In the genomic region with DNA sequence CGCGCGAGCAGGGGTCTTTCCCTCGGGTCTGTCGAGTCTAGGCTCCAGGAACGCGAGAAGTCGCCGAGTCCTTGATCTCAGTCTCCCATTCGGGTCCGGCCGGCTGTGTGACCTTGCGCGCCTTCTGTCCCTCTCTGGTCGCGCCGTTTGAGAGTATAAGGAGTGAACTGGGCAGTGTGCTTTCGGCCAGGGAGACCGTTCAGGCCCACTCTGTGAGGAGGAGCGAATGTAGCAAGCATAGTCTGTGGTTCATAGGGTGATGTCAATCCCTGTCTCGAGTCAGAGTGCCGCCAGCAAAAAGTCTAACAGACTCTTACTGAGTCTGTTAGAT, we compare ENCODE assay signal across 9 mouse cellular contexts. TPM values are rescaled to one million over a fixed set of nuclear protein-coding genes. Genes with fewer than 3 reads are reported as not detected.
A peak's percentile ranks its signal among the peaks of the same experiment; 100 is the strongest.
DNase-seq lines count a peak whose midpoint lies in the region; ATAC-seq and TF ChIP-seq lines count a peak whose summit lies in the region.
"Had no signal": no experiment of that assay in that cellular context is flagged by ENCODE, and none has a peak within 500 bp of the region (broad histone marks: within the 10 kb centered on the region; RNA-seq: fewer than 3 reads in every experiment).

No protein-coding gene starts in this region.

- H3K4me2 ChIP-seq in hindbrain, embryonic 13.5 days: peak overlapping the region; percentile 84
- H3K4me2 ChIP-seq in midbrain, embryonic 12.5 days (replicated peaks): peak overlapping the region; percentile 69

- H3K36me3 ChIP-seq in kidney, adult 2 months (ENCODE audit: control insufficient read depth, insufficient read depth, low read length): no peaks in the 10 kb centered on the region
- H3K36me3 ChIP-seq in hindbrain, embryonic 13.5 days: peaks cover 20% of the 10 kb centered on the region
- peaks cover 18% of the 10 kb centered on the region for H3K36me3 ChIP-seq in midbrain, embryonic 12.5 days

- WGBS in kidney, adult 2 months: under 1% methylated on average over 22 of the region's 22 CpGs
- WGBS in hindbrain, embryonic 13.5 days: under 1% methylated on average over 22 of the region's 22 CpGs
- 1% methylated on average over 22 of the region's 22 CpGs for WGBS in midbrain, embryonic 12.5 days

- TF ChIP-seq POLR2A in kidney, adult 2 months (IDR thresholded peaks at IDR 0.05; ENCODE audit: low read depth, low read length): no peak

- H3K4me3 ChIP-seq in kidney, adult 2 months (ENCODE audit: insufficient read depth, low read depth, low read length): peak overlapping the region; percentile 82
- H3K4me3 ChIP-seq in brown adipose tissue, adult 24 weeks (ENCODE audit: insufficient read depth, low read depth, low read length): peak overlapping the region; percentile 69
- H3K4me3 ChIP-seq in hindbrain, embryonic 13.5 days: peak overlapping the region; percentile 79
- peak overlapping the region; percentile 89 for H3K4me3 ChIP-seq in midbrain, embryonic 12.5 days

- DNase-seq in kidney, adult 2 months: no peak
- DNase-seq in kidney, postnatal 36 days: no peak
- no peak for DNase-seq in embryo, embryonic 11 days
- no peak for DNase-seq in gastrocnemius, postnatal 4 days (ENCODE audit: low spot score in 2 of 2)
- DNase-seq in left cerebral cortex, adult 11 months (ENCODE audit: low spot score): no peak

- H3K4me1 ChIP-seq in kidney, adult 2 months (ENCODE audit: control insufficient read depth, insufficient read depth, low read length): peaks cover 17% of the 10 kb centered on the region; the same call in 1 of the 2 replicates
- peaks cover 2% of the 10 kb centered on the region; the same call in 1 of the 2 replicates for H3K4me1 ChIP-seq in brown adipose tissue, adult 24 weeks (ENCODE audit: control insufficient read depth, insufficient read depth, insufficient read length, low read length)
- peaks cover 46% of the 10 kb centered on the region for H3K4me1 ChIP-seq in hindbrain, embryonic 13.5 days (replicated peaks)
- peaks cover 32% of the 10 kb centered on the region for H3K4me1 ChIP-seq in midbrain, embryonic 12.5 days

- no peak for TF ChIP-seq CTCF in kidney, adult 2 months (conservative IDR thresholded peaks at IDR 0.05; ENCODE audit: insufficient read depth, insufficient read length, low read depth, low read length)

- peak overlapping the region; percentile 96 for H3K27ac ChIP-seq in kidney, adult 2 months (ENCODE audit: insufficient read depth, low read depth, low read length)
- peak overlapping the region; percentile 92 for H3K27ac ChIP-seq in brown adipose tissue, adult 24 weeks (replicated peaks; ENCODE audit: low read depth, low read length)
- H3K27ac ChIP-seq in hindbrain, embryonic 13.5 days: peak overlapping the region; percentile 90
- peak overlapping the region; percentile 90 for H3K27ac ChIP-seq in midbrain, embryonic 12.5 days (replicated peaks)

- peak overlapping the region; percentile 84 for H3K9ac ChIP-seq in hindbrain, embryonic 13.5 days
- H3K9ac ChIP-seq in midbrain, embryonic 12.5 days (replicated peaks): peak overlapping the region; percentile 77

- H3K9me3 ChIP-seq in hindbrain, embryonic 13.5 days: no peaks in the 10 kb centered on the region
- no peaks in the 10 kb centered on the region for H3K9me3 ChIP-seq in midbrain, embryonic 12.5 days

- H3K27me3 ChIP-seq in kidney, adult 2 months (replicated peaks; ENCODE audit: control insufficient read depth, insufficient read depth, low read length): no peaks in the 10 kb centered on the region
- H3K27me3 ChIP-seq in hindbrain, embryonic 13.5 days: no peaks in the 10 kb centered on the region
- peaks cover 4% of the 10 kb centered on the region; the same call in 1 of the 2 replicates for H3K27me3 ChIP-seq in midbrain, embryonic 12.5 days
- H3K27me3 ChIP-seq: Patski had no signal

- ATAC-seq in hindbrain, embryonic 13.5 days (ENCODE audit: low FRiP score): peak; percentile 32; the same call in 1 of the 2 replicates
- no peak for ATAC-seq in midbrain, embryonic 12.5 days (ENCODE audit: low FRiP score, low read depth)

RNA-seq across cellular contexts. Expression of a gene that starts 0.5 kb away (rescaled TPM):
- polyA plus RNA-seq in kidney, adult 2 months (2012; rRNA removed): 72.0 and 90.4 TPM in 2 replicates
- polyA plus RNA-seq in brown adipose tissue, adult 24 weeks (2012; ENCODE audit: insufficient read depth, insufficient read length, missing spikeins): 238 and 284 TPM in 2 replicates
- 152 and 158 TPM in 2 replicates for polyA plus RNA-seq in hindbrain, embryonic 13.5 days (2015; fragmentation: Nextera tagmentation; extraction: Ambion mirVana)
- polyA plus RNA-seq in midbrain, embryonic 12.5 days (2016; fragmentation: Nextera tagmentation; extraction: Ambion mirVana): 151 and 168 TPM in 2 replicates
- total RNA-seq in gastrocnemius, postnatal 4 days (2021): 10 to 100 TPM; 88.2 to 93.6 TPM

RNA-seq across cellular contexts. Expression of a gene that starts 0.6 kb away (rescaled TPM):
- 3.1 and 4.1 TPM in 2 replicates for polyA plus RNA-seq in kidney, adult 2 months (2012; rRNA removed)
- 2.1 TPM in 2 replicates for polyA plus RNA-seq in brown adipose tissue, adult 24 weeks (2012; ENCODE audit: insufficient read depth, insufficient read length, missing spikeins)
- 8.0 and 8.7 TPM in 2 replicates for polyA plus RNA-seq in hindbrain, embryonic 13.5 days (2015; fragmentation: Nextera tagmentation; extraction: Ambion mirVana)
- polyA plus RNA-seq in midbrain, embryonic 12.5 days (2016; fragmentation: Nextera tagmentation; extraction: Ambion mirVana): 9.4 TPM in 2 replicates
- 1 to 10 TPM; 2.0 to 2.5 TPM for total RNA-seq in gastrocnemius, postnatal 4 days (2021)

RNA-seq across cellular contexts. Expression of a gene that starts 46.2 kb away (rescaled TPM):
- polyA plus RNA-seq in kidney, adult 2 months (2012; rRNA removed): 15.6 and 20.5 TPM in 2 replicates
- not detected in 2 replicates for polyA plus RNA-seq in brown adipose tissue, adult 24 weeks (2012; ENCODE audit: insufficient read depth, insufficient read length, missing spikeins)
- 0.10 TPM in 1 of 2 replicates, not detected in the other for polyA plus RNA-seq in hindbrain, embryonic 13.5 days (2015; fragmentation: Nextera tagmentation; extraction: Ambion mirVana)
- polyA plus RNA-seq in midbrain, embryonic 12.5 days (2016; fragmentation: Nextera tagmentation; extraction: Ambion mirVana): 0.31 and 0.62 TPM in 2 replicates
- not detected for total RNA-seq in gastrocnemius, postnatal 4 days (2021)
- polyA plus RNA-seq: Patski had no signal

Comparison
In these comparisons a context has a peak if more than half of its experiments do, and no peak if none do; other contexts are left out.
1. RNA of a gene that starts 46.2 kb away (polyA plus RNA-seq): 15.6 to 20.5 TPM in kidney, adult 2 months; 0.31 to 0.62 TPM in midbrain, embryonic 12.5 days, 0.10 TPM in hindbrain, embryonic 13.5 days and not detected in brown adipose tissue, adult 24 weeks; every median in the first group is over 10 times any median in the second.
2. Peak in every context shown above with its lines, with median percentiles within 50 percentile points of each other: H3K27ac ChIP-seq and H3K4me3 ChIP-seq.